In the genomic region with DNA sequence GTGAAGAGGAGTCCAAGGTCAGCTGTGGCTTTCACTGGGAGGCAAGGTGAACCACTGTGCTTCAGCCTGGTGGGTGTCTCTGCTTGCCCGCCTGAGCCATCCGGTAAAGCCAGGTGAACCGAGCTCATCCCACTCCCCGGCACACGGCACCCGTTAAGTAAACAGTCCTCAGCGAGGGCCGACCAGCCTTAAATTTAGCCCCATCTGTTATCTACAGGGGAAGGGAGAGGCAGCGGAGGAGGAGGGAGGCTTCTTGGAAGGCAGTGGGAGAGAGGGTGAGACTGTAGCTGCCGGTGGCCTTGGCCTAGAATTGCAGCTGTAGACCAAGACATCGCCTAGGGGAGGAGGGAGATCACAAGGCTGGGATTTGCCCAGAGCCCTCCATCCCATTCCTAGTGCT, we compare ENCODE assay signal across 19 mouse cellular contexts. TPM values are rescaled to one million over a fixed set of nuclear protein-coding genes. Genes with fewer than 3 reads are reported as not detected.
DNase-seq lines count a peak whose midpoint lies in the region; ATAC-seq and TF ChIP-seq lines count a peak whose summit lies in the region.
"Had no signal": no experiment of that assay in that cellular context is flagged by ENCODE, and none has a peak within 500 bp of the region (broad histone marks: within the 10 kb centered on the region; RNA-seq: fewer than 3 reads in every experiment).

No protein-coding gene starts in this region.

- TF ChIP-seq CTCF in spleen, adult 2 months (IDR thresholded peaks at IDR 0.05; ENCODE audit: extremely low read depth, insufficient read depth, insufficient read length, insufficient replicate concordance) = no peak

- intact Hi-C loops in left cerebral cortex, postnatal 4 days (cut with DNase I) = no loop called here

- no peak overlapping the region for H3K9ac ChIP-seq in forebrain, embryonic 12.5 days
- H3K9ac ChIP-seq: embryonic facial prominence, embryonic 13.5 days; forebrain, embryonic 15.5 days; liver, embryonic 14.5 days; neural tube, embryonic 15.5 days had no signal

- H3K9me3 ChIP-seq in forebrain, embryonic 10.5 days = no peaks in the 10 kb centered on the region
- no peaks in the 10 kb centered on the region for H3K9me3 ChIP-seq in forebrain, embryonic 12.5 days
- H3K9me3 ChIP-seq: embryonic facial prominence, embryonic 13.5 days; forebrain, embryonic 15.5 days; neural tube, embryonic 15.5 days had no signal

- no peak for ATAC-seq in forebrain, embryonic 12.5 days (ENCODE audit: low FRiP score)
- ATAC-seq: forebrain, embryonic 15.5 days; inflammation-experienced regulatory T-cells, adult 6 months had no signal

- H3K4me3 ChIP-seq in forebrain, embryonic 10.5 days = no peak overlapping the region
- H3K4me3 ChIP-seq in forebrain, embryonic 12.5 days (replicated peaks) = no peak overlapping the region
- no peak overlapping the region for H3K4me3 ChIP-seq in spleen, adult 2 months (ENCODE audit: extremely low read depth, insufficient read depth, insufficient read length)
- H3K4me3 ChIP-seq: embryonic facial prominence, embryonic 13.5 days; forebrain, embryonic 15.5 days; neural tube, embryonic 15.5 days had no signal

- H3K27me3 ChIP-seq in forebrain, embryonic 10.5 days (ENCODE audit: poor library complexity, severe bottlenecking) = no peaks in the 10 kb centered on the region; the same call in 1 of the 2 replicates
- H3K27me3 ChIP-seq in forebrain, embryonic 12.5 days = 0 out of 2 replicates have a peak, but pooled peaks cover 2% of the 10 kb centered on the region
- no peaks in the 10 kb centered on the region for H3K27me3 ChIP-seq in spleen, adult 2 months (ENCODE audit: control insufficient read depth, insufficient read depth, low read length)
- H3K27me3 ChIP-seq: embryonic facial prominence, embryonic 13.5 days; forebrain, embryonic 15.5 days; neural tube, embryonic 15.5 days had no signal

- peak overlapping the region; percentile 26; the same call in 1 of the 2 replicates for H3K27ac ChIP-seq in forebrain, embryonic 10.5 days
- H3K27ac ChIP-seq in forebrain, embryonic 12.5 days = no peak overlapping the region
- peak overlapping the region; percentile 23; the same call in 1 of the 2 replicates for H3K27ac ChIP-seq in spleen, adult 2 months (ENCODE audit: insufficient read depth, low read length)
- H3K27ac ChIP-seq: embryonic facial prominence, embryonic 13.5 days; forebrain, embryonic 15.5 days; liver, embryonic 14.5 days; neural tube, embryonic 15.5 days had no signal

- peaks cover 27% of the 10 kb centered on the region for H3K4me1 ChIP-seq in forebrain, embryonic 10.5 days
- peaks cover 4% of the 10 kb centered on the region for H3K4me1 ChIP-seq in forebrain, embryonic 12.5 days
- no peaks in the 10 kb centered on the region for H3K4me1 ChIP-seq in spleen, adult 2 months (ENCODE audit: control insufficient read depth, insufficient read depth, insufficient read length)
- H3K4me1 ChIP-seq: forebrain, embryonic 15.5 days had no signal

- no peak for DNase-seq in forebrain, embryonic 10.5 days (ENCODE audit: extremely low spot score, low spot score)
- peak; percentile 61 to 77 for DNase-seq in left cerebral cortex, adult 18-20 months (ENCODE audit: low spot score in 2 of 2)
- DNase-seq in left cerebral cortex, postnatal 4 days = no peak
- no peak for DNase-seq in spleen, adult 2 months (ENCODE audit: low read depth in 1 of 2, low spot score in 2 of 2)
- DNase-seq in spleen, postnatal 14 days (ENCODE audit: low spot score in 2 of 2) = no peak
- DNase-seq in gastrocnemius, postnatal 25 days = no peak
- no peak for DNase-seq in kidney, postnatal 4 days
- DNase-seq: cerebellum, postnatal 14 days; gastrocnemius, postnatal 14 days; kidney, postnatal 10 days; layer of hippocampus, postnatal 36 days; lung, postnatal 4 days had no signal

- no peak for TF ChIP-seq POLR2A in spleen, adult 2 months (IDR thresholded peaks at IDR 0.05; ENCODE audit: low read depth, low read length)

- H3K4me2 ChIP-seq in forebrain, embryonic 12.5 days = no peak overlapping the region
- H3K4me2 ChIP-seq: embryonic facial prominence, embryonic 13.5 days; forebrain, embryonic 15.5 days; neural tube, embryonic 15.5 days had no signal

- WGBS in forebrain, embryonic 10.5 days = 85% methylated on average over 11 of the region's 11 CpGs
- 85% methylated on average over 11 of the region's 11 CpGs for WGBS in forebrain, embryonic 12.5 days
- WGBS in spleen, adult 2 months = 88% methylated on average over 11 of the region's 11 CpGs

- H3K36me3 ChIP-seq in forebrain, embryonic 10.5 days (replicated peaks) = peaks cover 51% of the 10 kb centered on the region
- H3K36me3 ChIP-seq in forebrain, embryonic 12.5 days (replicated peaks) = peaks cover 18% of the 10 kb centered on the region
- H3K36me3 ChIP-seq in spleen, adult 2 months (ENCODE audit: control insufficient read depth, insufficient read depth, low read length) = no peaks in the 10 kb centered on the region

RNA-seq across cellular contexts. Expression of a gene that starts 17.5 kb away (rescaled TPM):
- 8.7 and 10.0 TPM in 2 replicates for polyA plus RNA-seq in forebrain, embryonic 10.5 days (2016; fragmentation: Nextera tagmentation; extraction: Ambion mirVana)
- polyA plus RNA-seq in forebrain, embryonic 12.5 days (2016; fragmentation: Nextera tagmentation; extraction: Ambion mirVana) = 21.8 and 22.3 TPM in 2 replicates
- 100 to 1,000 TPM; 309 to 311 TPM for total RNA-seq in left cerebral cortex, adult 18-20 months (2021)
- total RNA-seq in left cerebral cortex, postnatal 4 days (2021) = 100 to 1,000 TPM; 261 to 264 TPM
- polyA plus RNA-seq in spleen, adult 2 months (2012; rRNA removed) = 8.5 and 9.0 TPM in 2 replicates
- total RNA-seq in gastrocnemius, postnatal 25 days (2021) = 1 to 10 TPM in 1 of 2 experiments, under 1 TPM in 1; 0.69 to 1.5 TPM

RNA-seq across cellular contexts. Expression of a gene that starts 23.2 kb away (rescaled TPM):
- 25.0 and 26.1 TPM in 2 replicates for polyA plus RNA-seq in forebrain, embryonic 10.5 days (2016; fragmentation: Nextera tagmentation; extraction: Ambion mirVana)
- polyA plus RNA-seq in forebrain, embryonic 12.5 days (2016; fragmentation: Nextera tagmentation; extraction: Ambion mirVana) = 27.9 TPM in 2 replicates
- 10 to 100 TPM; 40.6 to 44.5 TPM for total RNA-seq in left cerebral cortex, adult 18-20 months (2021)
- 10 to 100 TPM; 27.4 to 30.1 TPM for total RNA-seq in left cerebral cortex, postnatal 4 days (2021)
- polyA plus RNA-seq in spleen, adult 2 months (2012; rRNA removed) = 15.5 and 23.5 TPM in 2 replicates
- 10 to 100 TPM; 22.0 to 25.2 TPM for total RNA-seq in gastrocnemius, postnatal 25 days (2021)

RNA-seq across cellular contexts. Expression of a gene that starts 24.0 kb away (rescaled TPM):
- polyA plus RNA-seq in forebrain, embryonic 10.5 days (2016; fragmentation: Nextera tagmentation; extraction: Ambion mirVana) = 172 and 176 TPM in 2 replicates
- 111 and 125 TPM in 2 replicates for polyA plus RNA-seq in forebrain, embryonic 12.5 days (2016; fragmentation: Nextera tagmentation; extraction: Ambion mirVana)
- total RNA-seq in left cerebral cortex, adult 18-20 months (2021) = 10 to 100 TPM; 43.9 to 54.1 TPM
- total RNA-seq in left cerebral cortex, postnatal 4 days (2021) = 10 to 100 TPM; 51.7 to 52.1 TPM
- 47.5 and 67.3 TPM in 2 replicates for polyA plus RNA-seq in spleen, adult 2 months (2012; rRNA removed)
- 10 to 100 TPM; 21.7 to 27.4 TPM for total RNA-seq in gastrocnemius, postnatal 25 days (2021)

RNA-seq across cellular contexts. Expression of a gene that starts 31.8 kb away (rescaled TPM):
- 40.1 and 40.8 TPM in 2 replicates for polyA plus RNA-seq in forebrain, embryonic 10.5 days (2016; fragmentation: Nextera tagmentation; extraction: Ambion mirVana)
- polyA plus RNA-seq in forebrain, embryonic 12.5 days (2016; fragmentation: Nextera tagmentation; extraction: Ambion mirVana) = 42.3 and 43.1 TPM in 2 replicates
- 10 to 100 TPM; 34.3 to 38.1 TPM for total RNA-seq in left cerebral cortex, adult 18-20 months (2021)
- total RNA-seq in left cerebral cortex, postnatal 4 days (2021) = 10 to 100 TPM; 56.6 to 60.8 TPM
- polyA plus RNA-seq in spleen, adult 2 months (2012; rRNA removed) = 43.6 and 53.7 TPM in 2 replicates
- total RNA-seq in gastrocnemius, postnatal 25 days (2021) = 10 to 100 TPM; 57.1 to 58.5 TPM

RNA-seq across cellular contexts. Expression of a gene that starts 37.3 kb away (rescaled TPM):
- polyA plus RNA-seq in forebrain, embryonic 10.5 days (2016; fragmentation: Nextera tagmentation; extraction: Ambion mirVana) = 6.6 and 7.7 TPM in 2 replicates
- polyA plus RNA-seq in forebrain, embryonic 12.5 days (2016; fragmentation: Nextera tagmentation; extraction: Ambion mirVana) = 21.9 and 23.2 TPM in 2 replicates
- total RNA-seq in left cerebral cortex, adult 18-20 months (2021) = 10 to 100 TPM; 30.8 to 32.9 TPM
- 10 to 100 TPM; 46.1 TPM for total RNA-seq in left cerebral cortex, postnatal 4 days (2021)
- polyA plus RNA-seq in spleen, adult 2 months (2012; rRNA removed) = 0.78 and 1.4 TPM in 2 replicates
- under 1 TPM in 1 of 2 experiments, not detected in 1; 0.41 TPM for total RNA-seq in gastrocnemius, postnatal 25 days (2021)
- total RNA-seq: monocyte, adult 5-6 weeks had no signal
- polyA plus RNA-seq: inflammation-experienced regulatory T-cells, adult 6 months had no signal

Comparison
In these comparisons a context has a peak if more than half of its experiments do, and no peak if none do; other contexts are left out.
1. DNase-seq: peak in left cerebral cortex, adult 18-20 months (2 of 2); none in forebrain, embryonic 10.5 days (single experiment), left cerebral cortex, postnatal 4 days (single experiment), spleen, adult 2 months (0 of 2), spleen, postnatal 14 days (0 of 2), gastrocnemius, postnatal 25 days (single experiment) and kidney, postnatal 4 days (0 of 2).
2. RNA of a gene that starts 17.5 kb away (total RNA-seq): 309 to 311 TPM in left cerebral cortex, adult 18-20 months and 261 to 264 TPM in left cerebral cortex, postnatal 4 days; 0.69 to 1.5 TPM in gastrocnemius, postnatal 25 days; every median in the first group is over 100 times any median in the second.